Mouse (Mus musculus) neural tube, embryonic 10.5 days (tissue): ENCODE data around the gene Tom1.

Source experiments
- DNase-seq: peaks from one replicate; pipeline ENCODE4 v3.0.0-alpha.2; 2017; ENCODE audit warnings: low spot score; ENCODE audit errors: extremely low spot score

Tom1 gene

DNA sequence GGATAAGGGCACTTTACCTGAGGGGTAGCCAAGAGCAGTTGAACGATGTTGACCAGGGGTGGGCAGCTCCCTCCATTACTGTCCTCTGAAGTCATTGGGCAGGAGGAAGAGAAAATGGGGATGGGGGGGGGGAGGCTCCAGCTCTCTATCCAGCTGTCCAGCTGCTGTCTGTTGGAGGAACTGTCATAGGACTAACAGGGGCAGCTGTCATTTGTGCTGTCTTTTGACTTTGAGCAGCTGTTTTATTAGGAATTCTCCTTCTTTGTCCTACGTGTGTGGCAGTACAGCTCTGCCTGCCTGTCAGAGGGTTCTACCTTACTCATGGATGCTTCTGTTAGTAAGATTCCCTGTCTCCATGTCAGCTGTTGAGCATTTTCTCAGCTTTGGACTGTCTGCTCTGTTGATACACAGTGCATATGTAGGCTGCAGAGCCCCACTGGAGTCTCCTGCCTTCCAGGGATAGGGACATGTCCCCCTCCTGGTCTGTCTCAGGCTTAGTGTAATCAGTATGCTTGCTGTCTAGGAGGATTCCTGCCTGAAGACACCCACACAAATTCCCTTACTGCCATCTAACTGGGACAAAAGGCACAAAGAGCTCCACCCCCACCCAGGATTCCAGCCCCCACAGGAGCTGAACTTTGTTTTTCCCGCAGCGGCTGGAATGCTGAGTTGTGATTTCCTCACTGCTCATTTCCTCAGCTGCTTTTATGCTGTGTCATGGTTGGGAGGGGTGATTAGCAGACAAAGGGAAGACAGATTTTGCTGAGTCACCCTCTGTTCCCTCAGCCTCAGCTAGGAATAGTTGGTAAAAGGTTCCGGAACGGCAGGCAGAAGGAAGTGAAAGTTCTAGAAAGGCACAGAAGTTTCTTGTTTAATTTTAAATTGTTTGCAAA is 55.7 kb downstream of the Tom1 start:
- DNase-seq, result peak; percentile 57

DNA sequence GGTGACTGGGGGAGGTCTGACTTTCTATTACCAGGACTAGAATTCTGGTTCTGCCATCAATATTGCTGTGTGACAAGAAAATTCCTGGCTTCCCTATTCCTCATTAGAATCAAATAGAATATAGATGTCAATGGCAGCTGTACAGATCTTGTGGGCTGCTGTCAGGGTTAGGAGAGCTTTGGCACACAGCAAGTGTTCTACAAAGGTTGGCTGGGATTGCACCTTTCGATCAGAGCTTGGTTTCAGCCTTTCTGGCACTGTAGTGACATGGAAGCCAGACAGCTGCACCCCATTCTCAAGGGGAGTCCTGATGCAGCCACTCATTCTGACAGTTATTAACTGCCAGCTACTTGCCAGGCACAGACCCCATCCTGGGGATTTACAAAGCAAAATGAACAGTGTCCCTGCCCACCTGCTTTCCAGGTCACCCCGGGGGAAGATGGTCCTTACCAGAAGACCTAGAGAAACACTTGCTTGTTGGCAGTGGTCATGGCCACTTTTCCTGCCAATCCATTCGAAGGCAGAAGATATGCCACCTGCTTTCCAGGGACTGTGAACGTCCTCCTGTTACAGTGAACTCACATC is 57.4 kb downstream of the Tom1 start:
- DNase-seq, result no peak

DNA sequence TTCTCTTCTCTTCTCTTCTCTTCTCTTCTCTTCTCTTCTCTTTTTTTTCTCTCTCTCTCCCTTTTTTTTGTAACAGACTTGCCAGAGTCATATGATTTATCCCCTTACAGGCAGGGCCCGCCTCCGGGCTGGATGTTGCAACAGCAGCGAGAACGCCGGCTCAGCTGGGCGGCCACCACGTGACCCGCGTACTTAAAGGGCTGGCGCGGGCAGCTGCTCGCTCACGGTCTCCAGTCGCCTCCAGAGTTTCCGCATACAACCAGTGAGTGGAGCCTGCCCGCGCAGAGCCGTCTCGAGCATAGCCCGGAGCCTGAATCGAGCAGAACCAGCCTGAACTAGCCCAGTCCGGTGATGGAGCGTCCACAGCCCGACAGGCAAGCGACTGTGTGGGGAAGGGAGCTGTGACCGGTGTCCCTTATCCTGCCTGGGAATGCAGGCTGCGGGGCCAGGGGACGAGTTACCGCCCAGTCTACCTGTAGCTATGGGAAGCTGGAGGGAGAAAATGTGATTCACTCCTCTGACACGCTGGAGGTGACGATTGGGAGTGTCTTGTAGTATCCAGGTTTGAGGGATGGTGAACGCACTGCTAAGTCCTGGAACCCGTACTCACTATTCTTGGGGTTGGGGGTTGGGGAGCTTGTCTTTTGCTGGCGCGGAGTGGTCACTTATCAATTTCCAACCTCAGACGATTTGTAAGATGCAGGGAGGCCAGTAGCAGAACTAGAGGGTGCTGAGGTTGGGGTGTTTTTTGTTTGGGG is 60.1 kb downstream of the Tom1 start, which contains the start of gene Hmox1:
TSS of gene Hmox1 (plus strand) at position 223 of the 758 bp plus-strand sequence.
- DNase-seq, result peak; percentile 91

DNA sequence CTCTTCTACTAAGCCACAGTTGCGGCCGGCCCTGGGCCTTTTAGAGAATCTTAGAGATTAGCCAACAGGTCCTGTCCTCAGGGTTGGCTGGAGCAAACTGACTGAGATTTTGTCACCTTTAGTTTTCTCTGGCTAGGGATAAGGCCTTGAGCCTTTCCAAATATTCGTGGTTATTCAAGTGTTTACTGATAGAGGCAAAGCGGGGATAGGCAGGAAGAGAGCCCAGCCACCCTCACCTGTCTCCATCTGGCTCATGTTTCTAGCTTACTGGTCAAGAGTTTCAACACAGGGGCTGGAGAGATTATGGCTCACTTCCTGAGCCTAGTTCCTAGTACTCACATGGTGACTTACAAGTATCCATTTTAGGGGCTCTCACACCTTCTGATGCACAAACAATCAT is 69.5 kb downstream of the Tom1 start:
- DNase-seq, result no peak

DNA sequence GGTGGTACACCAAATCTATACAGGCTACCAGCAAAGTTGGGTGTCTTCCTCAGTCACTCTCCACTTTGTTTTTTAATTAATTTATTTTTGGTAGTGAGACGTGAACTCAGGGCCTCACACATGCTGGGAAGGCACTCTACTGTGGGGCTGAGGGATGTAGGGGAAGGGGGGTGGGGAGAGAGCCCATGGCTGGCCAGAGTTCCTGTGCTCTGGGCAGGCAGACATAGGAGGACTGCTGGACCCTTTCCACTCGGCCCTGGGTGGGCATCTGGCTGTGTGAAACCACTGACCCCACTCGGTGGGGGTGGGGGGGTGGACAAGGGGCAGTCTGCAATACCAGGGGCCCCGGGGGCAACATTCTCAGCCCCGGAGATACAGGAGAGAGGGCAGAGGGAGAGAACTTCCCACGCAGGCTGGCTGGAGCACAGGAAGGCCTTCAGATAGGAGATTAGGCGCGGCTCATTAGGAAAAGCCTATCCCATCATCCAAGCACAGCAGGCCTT is 69.9 kb downstream of the Tom1 start:
- no peak for DNase-seq

DNA sequence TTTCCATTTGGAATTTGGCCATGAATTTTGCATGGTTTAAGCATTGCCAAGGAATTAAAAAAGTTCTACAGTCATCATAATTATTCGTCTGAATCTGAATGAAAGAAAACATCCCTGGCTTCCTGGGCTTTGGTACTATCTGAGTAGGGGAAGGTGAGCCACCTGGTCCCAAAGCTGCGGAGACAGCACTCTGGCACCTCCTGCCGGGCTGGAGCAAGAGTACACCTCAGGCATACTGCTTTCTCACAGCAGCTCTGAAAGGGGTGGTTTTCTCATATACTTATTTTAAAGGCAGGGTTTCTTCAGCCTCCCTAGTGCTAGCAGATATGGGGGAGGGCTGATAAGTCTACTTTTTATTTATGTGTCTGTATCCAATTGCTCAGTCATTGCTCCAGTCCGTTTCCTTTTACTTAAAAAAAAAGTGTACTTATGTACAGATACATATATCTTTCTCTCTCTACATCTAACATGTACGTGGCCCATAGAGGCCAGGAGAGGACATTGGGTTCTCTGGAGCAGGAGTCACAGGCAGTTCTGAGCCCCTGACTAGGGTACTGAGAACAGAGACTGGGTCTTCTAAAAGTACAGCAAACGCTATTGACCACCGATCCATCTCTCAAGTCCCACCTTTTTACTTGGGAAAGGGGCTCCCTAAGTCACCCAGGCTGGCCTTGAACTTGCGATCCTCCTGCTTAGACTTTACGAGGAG is 75.2 kb downstream of the Tom1 start:
- DNase-seq, result peak; percentile 81

DNA sequence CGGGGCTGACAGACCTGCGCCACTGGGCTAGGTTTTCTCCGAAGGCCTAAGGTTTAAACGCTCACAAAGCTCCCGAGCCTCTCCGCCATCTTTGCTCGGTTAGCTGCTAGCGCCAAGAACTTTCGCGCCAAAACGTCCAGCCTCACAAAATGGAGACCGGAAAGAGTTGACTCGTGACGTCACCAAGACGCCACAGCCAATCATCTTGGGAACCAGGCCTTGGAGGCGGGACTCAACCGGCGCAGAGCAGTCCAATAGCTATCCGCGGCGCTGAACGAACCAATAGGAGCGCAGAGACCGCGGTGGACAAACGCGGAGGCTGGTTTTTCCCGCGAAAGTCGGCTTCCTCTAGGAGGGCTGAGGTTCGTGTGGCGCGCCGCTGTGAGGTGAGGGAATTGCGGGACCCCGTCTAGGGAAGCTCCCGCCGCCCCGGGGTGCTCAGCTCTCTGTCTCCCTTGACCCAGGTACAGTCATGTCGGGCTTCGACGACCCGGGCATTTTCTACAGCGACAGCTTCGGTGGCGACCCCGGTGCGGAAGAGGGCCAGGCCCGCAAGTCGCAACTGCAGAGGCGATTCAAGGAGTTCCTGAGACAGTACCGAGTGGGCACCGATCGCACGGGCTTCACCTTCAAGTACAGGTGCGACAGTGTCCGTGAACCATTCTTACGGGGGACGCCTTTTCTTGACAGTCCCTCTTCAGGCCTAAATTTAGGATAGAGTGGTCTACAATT is 75.9 kb downstream of the Tom1 start, which contains the start of gene Mcm5:
TSS of gene Mcm5 (plus strand) at position 334 of the 732 bp plus-strand sequence.
- DNase-seq, result peak; percentile 100

DNA sequence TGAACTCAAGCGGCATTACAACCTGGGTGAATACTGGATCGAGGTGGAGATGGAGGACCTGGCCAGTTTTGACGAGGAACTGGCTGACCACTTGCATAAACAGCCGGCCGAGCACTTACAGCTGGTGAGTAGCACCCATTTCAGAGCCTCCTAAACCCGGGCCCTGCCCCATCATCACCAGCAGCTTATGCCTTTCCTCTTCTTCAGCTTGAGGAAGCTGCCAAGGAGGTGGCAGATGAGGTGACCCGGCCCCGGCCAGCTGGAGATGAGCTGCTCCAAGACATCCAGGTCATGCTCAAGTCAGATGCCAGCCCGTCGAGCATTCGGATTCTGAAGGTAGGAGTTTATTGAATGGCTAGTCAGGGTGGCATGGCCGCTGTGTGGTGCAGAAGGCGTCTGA is 76.6 kb downstream of the Tom1 start:
- DNase-seq, result no peak

DNA sequence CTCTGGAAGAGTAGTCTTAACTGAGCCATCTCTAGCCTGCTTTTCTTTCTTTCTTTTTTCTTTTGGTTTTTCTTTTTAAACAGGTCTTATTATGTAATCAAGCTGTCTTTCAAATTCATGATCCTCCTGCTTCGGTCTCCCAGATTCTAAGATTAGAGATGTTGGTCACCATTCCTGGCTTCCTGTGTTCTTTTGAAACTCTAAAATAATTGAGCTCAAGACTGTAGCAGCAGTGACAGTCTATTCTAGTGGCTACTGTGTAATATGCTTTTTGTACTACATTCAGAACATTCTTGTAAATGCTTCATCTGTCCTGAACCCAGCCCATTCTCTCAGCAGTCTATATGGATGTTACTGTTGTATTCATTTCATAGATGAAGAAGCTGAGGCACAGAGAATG is 85.0 kb downstream of the Tom1 start:
- no peak for DNase-seq

DNA sequence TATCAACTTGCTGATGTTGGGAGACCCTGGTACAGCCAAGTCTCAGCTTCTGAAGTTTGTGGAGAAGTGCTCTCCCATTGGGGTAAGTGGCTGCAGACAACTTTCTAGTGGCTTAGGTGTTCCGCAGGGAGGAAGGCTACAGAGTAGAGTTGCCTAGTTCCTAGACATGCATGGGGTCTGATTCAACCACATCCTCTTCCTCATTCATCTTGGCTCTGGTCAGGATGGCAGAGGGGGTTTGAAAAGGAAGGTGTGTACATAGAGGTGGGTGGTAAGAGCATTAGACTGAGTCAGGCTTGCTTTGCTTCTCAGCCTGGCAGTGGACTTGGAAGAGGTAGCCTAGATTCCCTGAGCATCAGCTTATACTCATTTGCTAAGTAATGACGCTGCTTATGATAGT is 85.8 kb downstream of the Tom1 start:
- no peak for DNase-seq
